Mouse (Mus musculus): ENCODE measurements around the gene Nme4. TPM values are rescaled to one million over a fixed set of nuclear protein-coding genes. Genes with fewer than 3 reads are reported as not detected.
"Not testable (repeated sequence)": the region's sequence is repeated elsewhere in the genome, so short reads cannot be mapped to it uniquely, and the experiment has no call there.

Gene Nme4
- polyA plus RNA-seq, 1 experiment from 2014 or later: 96.4 TPM

- TF ChIP-seq CTCF (IDR thresholded peaks at IDR 0.05; ENCODE audit: low read depth): no peak
- DNase-seq (peak; percentile 21), ATAC-seq (ENCODE audit: insufficient read depth) (no peak)
- Histone ChIP-seq H3K27me3 (ENCODE audit: insufficient read depth, low read length) (no peaks in the 10 kb centered on the region), H3K27ac (ENCODE audit: low read depth) (no peak overlapping the region), H3K9me3 (ENCODE audit: low read depth, low read length) (no peaks in the 10 kb centered on the region), H3K4me1 (ENCODE audit: insufficient read depth) (no peaks in the 10 kb centered on the region), H3K36me3 (ENCODE audit: insufficient read depth) (no peaks in the 10 kb centered on the region), H3K4me3 (ENCODE audit: low read depth, low read length) (no peak overlapping the region), H3K4me2 (no peak overlapping the region), H3K9ac (no peak overlapping the region)
- 53% methylated on average over 4 of the region's 4 CpGs for WGBS
Measured at GRCm38 (mm10) chr17:26101478-26101877, 6.1 kb upstream of the Nme4 start.

DNA sequence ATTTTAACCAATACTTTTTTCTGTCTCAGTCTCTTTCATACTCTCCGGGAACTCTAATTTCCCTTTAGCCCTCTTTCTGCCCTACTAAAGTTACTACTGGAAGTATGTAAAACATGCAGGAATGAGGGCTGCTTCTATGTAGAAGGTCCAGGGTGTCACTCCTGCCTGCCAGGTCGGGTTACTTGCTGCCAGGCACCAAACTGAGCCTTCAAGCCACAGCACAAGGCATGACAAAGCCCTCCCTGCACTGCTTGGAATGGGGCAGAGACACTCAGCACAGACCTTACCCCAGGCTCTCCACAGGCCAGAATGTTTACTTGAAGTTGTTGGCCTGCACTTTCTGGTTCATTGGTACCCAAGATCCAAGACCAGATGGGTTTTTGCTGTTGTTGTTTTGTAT is 4.8 kb upstream of the Nme4 start:
- Histone ChIP-seq H3K4me1 (ENCODE audit: insufficient read depth) (no peaks in the 10 kb centered on the region), H3K9ac (no peak overlapping the region), H3K4me3 (ENCODE audit: low read depth, low read length) (no peak overlapping the region), H3K27ac (ENCODE audit: low read depth) (no peak overlapping the region), H3K9me3 (ENCODE audit: low read depth, low read length) (no peaks in the 10 kb centered on the region), H3K27me3 (ENCODE audit: insufficient read depth, low read length) (no peaks in the 10 kb centered on the region), H3K36me3 (ENCODE audit: insufficient read depth) (no peaks in the 10 kb centered on the region), H3K4me2 (no peak overlapping the region)
- no peak for ATAC-seq (ENCODE audit: insufficient read depth)
- TF ChIP-seq CTCF (IDR thresholded peaks at IDR 0.05; ENCODE audit: low read depth): no peak
- no peak for DNase-seq
- 35% methylated on average over 2 of the region's 2 CpGs for WGBS

- not testable (repeated sequence) for H3K9me3 ChIP-seq (ENCODE audit: low read depth, low read length); H3K9ac ChIP-seq; H3K27ac ChIP-seq (ENCODE audit: low read depth); H3K36me3 ChIP-seq (ENCODE audit: insufficient read depth); H3K4me1 ChIP-seq (ENCODE audit: insufficient read depth); H3K4me2 ChIP-seq; H3K4me3 ChIP-seq (ENCODE audit: low read depth, low read length); H3K27me3 ChIP-seq (ENCODE audit: insufficient read depth, low read length); ATAC-seq (ENCODE audit: insufficient read depth); DNase-seq
- 67% methylated on average over 3 of the region's 3 CpGs for WGBS
Measured at GRCm38 (mm10) chr17:26099316-26099715, 3.9 kb upstream of the Nme4 start.

- Histone ChIP-seq H3K36me3 (ENCODE audit: insufficient read depth) (0 out of 2 replicates have a peak, but pooled peaks cover 3% of the 10 kb centered on the region), H3K9me3 (ENCODE audit: low read depth, low read length) (no peaks in the 10 kb centered on the region), H3K27ac (ENCODE audit: low read depth) (no peak overlapping the region), H3K4me3 (ENCODE audit: low read depth, low read length) (no peak overlapping the region), H3K27me3 (ENCODE audit: insufficient read depth, low read length) (no peaks in the 10 kb centered on the region), H3K9ac (no peak overlapping the region), H3K4me1 (ENCODE audit: insufficient read depth) (no peaks in the 10 kb centered on the region; the same call in 1 of the 2 replicates), H3K4me2 (no peak overlapping the region)
- TF ChIP-seq CTCF (IDR thresholded peaks at IDR 0.05; ENCODE audit: low read depth): no peak
- DNase-seq (no peak), ATAC-seq (ENCODE audit: insufficient read depth) (no peak)
- 85% methylated on average over 7 of the region's 7 CpGs for WGBS
Measured at GRCm38 (mm10) chr17:26098461-26098860, 3.1 kb upstream of the Nme4 start.

GRCm38 (mm10) chr17:26094531-26095110 is 781 bp downstream of the Nme4 start:
- Histone ChIP-seq H3K9me3 (ENCODE audit: low read depth, low read length) (no peaks in the 10 kb centered on the region), H3K4me1 (ENCODE audit: insufficient read depth) (no peaks in the 10 kb centered on the region; the same call in 1 of the 2 replicates), H3K27ac (ENCODE audit: low read depth) (peak overlapping the region; percentile 83), H3K4me3 (ENCODE audit: low read depth, low read length) (peak overlapping the region; percentile 66), H3K9ac (peak overlapping the region; percentile 87), H3K27me3 (ENCODE audit: insufficient read depth, low read length) (no peaks in the 10 kb centered on the region), H3K4me2 (peak overlapping the region; percentile 79), H3K36me3 (ENCODE audit: insufficient read depth) (0 out of 2 replicates have a peak, but pooled peaks cover 15% of the 10 kb centered on the region)
- ATAC-seq (ENCODE audit: insufficient read depth): no peak
- 13% methylated on average over 9 of the region's 9 CpGs for WGBS
- DNase-seq: no peak
- TF ChIP-seq CTCF (IDR thresholded peaks at IDR 0.05; ENCODE audit: low read depth): no peak

DNA sequence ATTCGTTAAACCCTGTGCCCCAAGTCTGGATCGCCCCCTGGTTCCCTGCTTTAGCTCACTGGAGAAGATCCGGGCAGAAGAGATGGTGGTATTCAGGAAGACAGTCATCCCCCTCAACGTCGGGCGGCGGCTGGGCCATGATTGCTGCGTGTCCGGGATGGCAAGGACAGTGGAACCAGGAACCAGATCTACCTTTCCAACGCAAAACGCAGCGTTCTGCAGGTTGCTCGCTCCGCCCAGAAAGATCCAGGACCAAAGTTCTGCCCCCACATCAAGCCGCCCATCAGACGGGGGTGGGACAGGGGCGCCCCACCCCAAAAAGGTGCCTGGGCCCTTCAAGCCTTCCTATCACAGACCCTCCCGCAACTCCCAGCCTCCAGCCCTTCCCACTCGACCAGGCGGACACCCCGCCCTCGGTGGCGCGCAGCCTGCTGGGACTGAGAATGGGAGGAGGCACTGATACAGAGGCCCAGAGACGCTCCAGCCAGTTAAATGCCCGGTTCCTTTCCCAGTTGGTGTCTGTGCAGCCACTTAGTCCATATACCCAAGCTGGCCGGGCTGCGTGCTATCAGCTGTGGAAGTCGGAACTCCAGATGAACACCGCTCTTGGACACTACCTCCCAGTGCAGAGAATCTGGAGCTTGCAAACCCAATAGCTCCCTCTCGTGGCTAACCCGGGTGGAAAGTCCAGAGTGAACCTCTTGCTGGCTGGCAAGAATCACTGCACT is 5.3 kb downstream of the Nme4 start, which contains the start of gene Decr2:
Gene Decr2 (minus strand): TSS at position 433 of the 728 bp plus-strand sequence.
- Histone ChIP-seq H3K9ac (peak within 1 kb of the TSS; percentile 72), H3K36me3 (ENCODE audit: insufficient read depth) (0 out of 2 replicates have a peak, but pooled peaks cover 22% of the 10 kb centered on the region), H3K9me3 (ENCODE audit: low read depth, low read length) (no peaks in the 10 kb centered on the region), H3K4me2 (peak within 1 kb of the TSS; percentile 85), H3K27ac (ENCODE audit: low read depth) (peak within 1 kb of the TSS; percentile 84), H3K4me3 (ENCODE audit: low read depth, low read length) (peak within 1 kb of the TSS; percentile 58), H3K4me1 (ENCODE audit: insufficient read depth) (no peaks in the 10 kb centered on the region; the same call in 1 of the 2 replicates), H3K27me3 (ENCODE audit: insufficient read depth, low read length) (no peaks in the 10 kb centered on the region)
- peak; percentile 97 for DNase-seq
- peak; percentile 84 for TF ChIP-seq CTCF (IDR thresholded peaks at IDR 0.05; ENCODE audit: low read depth)
- ATAC-seq (ENCODE audit: insufficient read depth): peak; percentile 94
- WGBS: 2% methylated on average over 32 of the region's 32 CpGs

GRCm38 (mm10) chr17:26087059-26087564 is 8.3 kb downstream of the Nme4 start:
- no peaks in the 10 kb centered on the region for H3K9me3 ChIP-seq (ENCODE audit: low read depth, low read length)
- H3K4me1 ChIP-seq (ENCODE audit: insufficient read depth): no peaks in the 10 kb centered on the region
- no peak overlapping the region for H3K4me2 ChIP-seq
- 0 out of 2 replicates have a peak, but pooled peaks cover 12% of the 10 kb centered on the region for H3K36me3 ChIP-seq (ENCODE audit: insufficient read depth)
- H3K4me3 ChIP-seq (ENCODE audit: low read depth, low read length): no peak overlapping the region
- 80% methylated on average over 9 of the region's 9 CpGs for WGBS
- H3K27me3 ChIP-seq (ENCODE audit: insufficient read depth, low read length): no peaks in the 10 kb centered on the region
- TF ChIP-seq CTCF (IDR thresholded peaks at IDR 0.05; ENCODE audit: low read depth): no peak
- no peak overlapping the region for H3K27ac ChIP-seq (ENCODE audit: low read depth)
- DNase-seq: no peak
- ATAC-seq (ENCODE audit: insufficient read depth): no peak
- H3K9ac ChIP-seq: no peak overlapping the region
